Mouse (Mus musculus) kidney, embryonic 16.5 days (tissue): Measurements from ENCODE around the gene 4930507D05Rik. TPM values are rescaled to one million over a fixed set of nuclear protein-coding genes. Genes with fewer than 3 reads are reported as not detected.

Source experiments
- polyA plus RNA-seq: library from polyadenylated mRNA; unstranded; fragments of >200 nt; fragmentation: Nextera tagmentation; extraction: Ambion mirVana; gene quantifications from 2 replicates; pipeline ENCODE4 v1.2.1, GENCODE M21; 2015

4930507D05Rik gene
- polyA plus RNA-seq, 1 experiment from 2014 or later, result 0.66 TPM

Other genes with a start within 250 kb of the 4930507D05Rik start
- 69.5 and 78.7 TPM in 2 replicates for gene Tspan15, start 218.2 kb upstream of the 4930507D05Rik start, polyA plus RNA-seq
- 0.15 and 0.22 TPM in 2 replicates for gene Tacr2, start 197.1 kb upstream of the 4930507D05Rik start, polyA plus RNA-seq
- gene Hk1, start 69.6 kb upstream of the 4930507D05Rik start, polyA plus RNA-seq, result 67.5 and 68.2 TPM in 2 replicates
- gene Hkdc1, start 27.0 kb upstream of the 4930507D05Rik start, polyA plus RNA-seq, result 4.0 and 5.1 TPM in 2 replicates
- gene Supv3l1, start 249 bp downstream of the 4930507D05Rik start, polyA plus RNA-seq, result 32.3 and 32.5 TPM in 2 replicates
- gene Vps26a, start 37.3 kb downstream of the 4930507D05Rik start, polyA plus RNA-seq, result 84.6 and 88.6 TPM in 2 replicates
- 8.2 and 9.6 TPM in 2 replicates for gene Srgn, start 78.0 kb downstream of the 4930507D05Rik start, polyA plus RNA-seq
- gene Kif1bp, start 129.0 kb downstream of the 4930507D05Rik start, polyA plus RNA-seq, result 35.5 and 39.0 TPM in 2 replicates
- gene Ddx21, start 152.8 kb downstream of the 4930507D05Rik start, polyA plus RNA-seq, result 20.8 and 23.2 TPM in 2 replicates
- 116 and 119 TPM in 2 replicates for gene Ddx50, start 201.7 kb downstream of the 4930507D05Rik start, polyA plus RNA-seq